Mouse (Mus musculus) left cerebral cortex, adult 8-10 months (tissue): ENCODE measurements around the gene Lekr1. TPM values are rescaled to one million over a fixed set of nuclear protein-coding genes. Genes with fewer than 3 reads are reported as not detected.
"Not testable (repeated sequence)": the region's sequence is repeated elsewhere in the genome, so short reads cannot be mapped to it uniquely, and the experiment has no call there.

Experiments used
- DNase-seq, 2 experiments: peaks; one replicate each; pipeline ENCODE4 v3.0.0; 2022; ENCODE audit warnings: low spot score in 2 of 2
- total RNA-seq, 4 experiments: library from RNA; stranded (reverse); gene quantifications; 2 replicates each; pipeline ENCODE4 v1.2.4; 2022

Gene Lekr1
- total RNA-seq, 4 experiments from 2014 or later: 6.0 to 11.4 (median 7.0) TPM

DNA sequence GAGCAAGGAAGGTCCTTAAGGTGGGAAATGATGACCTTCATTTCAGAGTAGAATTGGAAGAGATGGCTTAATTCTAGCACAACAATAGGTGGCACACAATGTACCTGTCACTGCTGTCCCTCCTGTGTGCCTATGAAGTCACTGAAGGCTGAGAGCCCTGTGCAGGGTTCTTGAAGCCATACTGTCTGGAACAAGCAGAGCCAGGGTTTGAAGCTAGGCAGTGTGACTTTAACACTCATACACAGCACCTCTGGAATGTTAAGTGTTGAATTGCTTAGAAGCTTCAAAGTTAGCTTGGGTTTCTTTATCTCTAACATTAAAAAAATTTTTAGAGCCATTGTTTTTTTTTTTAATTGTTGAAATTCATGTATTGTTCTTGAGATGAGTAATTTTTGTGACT lies 100.4 kb downstream of the Lekr1 start:
- DNase-seq: no peak

DNA sequence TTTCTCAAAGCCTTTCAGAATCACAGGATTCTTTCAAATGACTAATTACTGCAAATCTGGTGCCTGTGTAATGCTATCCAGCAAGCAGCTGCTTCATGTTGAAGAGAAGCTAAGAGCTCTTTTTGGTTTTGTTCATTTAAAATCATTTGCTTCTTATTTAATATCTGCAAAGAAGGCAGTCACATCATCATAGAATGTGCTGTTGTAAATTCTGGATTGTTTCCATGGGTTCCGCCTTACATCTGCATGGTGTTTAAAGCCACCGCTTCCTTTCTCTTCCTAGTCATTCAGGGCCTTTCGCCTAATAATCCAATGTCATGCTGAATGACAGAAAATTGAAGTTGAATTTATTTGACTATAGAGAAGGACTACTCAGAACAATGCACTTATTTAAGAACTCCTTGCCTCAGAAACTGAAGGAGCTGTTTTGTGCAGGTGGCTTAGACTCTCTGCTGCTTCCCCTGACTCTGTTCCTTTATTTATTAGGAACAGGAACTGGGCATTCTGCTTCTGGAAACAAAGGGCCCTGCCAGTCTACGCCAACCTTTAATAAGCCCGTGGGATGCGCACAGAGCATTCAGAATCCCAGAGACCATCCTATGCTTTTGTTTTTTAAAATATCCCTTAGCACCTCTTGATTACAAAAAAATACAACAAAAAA lies 101.3 kb downstream of the Lekr1 start:
- no peak for DNase-seq

DNA sequence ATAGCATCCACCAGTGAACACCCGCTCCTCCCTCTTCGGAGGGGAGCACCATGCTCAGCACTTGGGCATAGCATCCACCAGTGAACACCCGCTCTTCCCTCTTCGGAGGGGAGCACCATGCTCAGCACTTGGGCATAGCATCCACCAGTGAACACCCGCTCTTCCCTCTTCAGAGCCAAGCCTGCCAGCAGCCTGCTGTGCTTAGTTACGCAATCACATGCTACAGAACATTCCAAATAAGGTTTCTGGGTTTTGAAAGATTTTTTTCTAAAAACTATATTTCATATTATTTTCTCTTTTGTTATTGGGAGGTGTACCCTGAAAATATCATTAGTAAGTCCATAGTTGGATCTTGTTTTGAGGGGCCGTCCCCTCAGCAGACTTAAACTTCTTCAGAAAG lies 103.6 kb downstream of the Lekr1 start:
- not testable (repeated sequence) for DNase-seq

DNA sequence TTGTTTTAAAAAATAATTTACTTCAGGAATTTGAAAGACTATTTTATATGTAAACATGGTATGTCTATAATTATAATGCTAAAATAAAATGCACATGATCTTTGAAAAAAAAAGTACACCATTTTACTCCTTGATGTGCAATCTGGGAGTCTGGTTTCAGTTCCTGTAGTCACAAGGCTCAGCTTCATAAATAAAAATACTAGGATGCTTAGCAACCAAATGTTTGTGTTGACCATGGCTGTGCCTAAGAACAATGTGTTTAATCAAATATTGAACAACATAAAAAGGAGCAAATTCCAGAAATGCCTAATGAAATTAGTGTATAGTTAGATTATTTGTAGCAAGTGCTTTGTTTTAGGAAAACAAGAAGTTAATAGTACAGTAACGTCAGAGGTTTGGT lies 107.9 kb downstream of the Lekr1 start:
- no peak for DNase-seq

DNA sequence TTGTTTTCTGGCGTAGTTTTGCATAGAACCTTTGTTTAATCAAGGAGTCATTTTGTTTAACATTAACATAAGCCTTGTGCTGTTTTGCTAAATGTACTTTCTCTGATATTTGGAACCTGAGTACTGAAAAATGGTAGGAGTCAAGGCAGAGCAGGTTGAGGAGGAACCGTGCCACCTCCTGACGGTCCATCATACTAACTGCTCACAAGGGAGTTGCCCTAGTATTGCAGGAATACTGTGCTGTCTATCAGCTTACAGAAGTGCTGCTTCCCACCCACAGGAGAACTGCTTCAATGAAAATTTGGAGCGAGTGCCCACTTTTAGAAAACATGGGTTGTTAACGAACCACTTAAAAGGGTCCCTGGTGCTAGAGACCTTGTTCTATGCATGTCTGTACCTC lies 109.1 kb downstream of the Lekr1 start:
- DNase-seq: no peak

DNA sequence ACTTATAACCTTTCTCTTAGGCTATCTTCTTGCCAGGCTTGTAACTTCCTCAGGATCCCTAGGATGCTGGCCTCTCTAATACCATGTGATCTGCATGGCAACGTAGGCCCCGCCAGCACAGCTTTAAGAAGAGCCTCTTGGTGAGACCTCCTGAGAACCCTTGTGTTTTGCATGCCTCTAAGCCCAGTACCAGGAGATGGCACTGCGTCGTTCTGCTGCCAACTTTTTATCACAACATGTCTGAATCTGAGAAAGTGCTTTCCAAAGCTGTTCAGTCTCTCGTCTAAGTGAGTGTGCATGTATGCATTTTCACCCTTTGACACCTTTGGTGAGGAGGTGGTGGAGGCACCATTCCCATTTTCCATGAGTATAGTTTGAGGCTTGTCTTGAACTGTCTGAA lies 116.2 kb downstream of the Lekr1 start:
- no peak for DNase-seq

DNA sequence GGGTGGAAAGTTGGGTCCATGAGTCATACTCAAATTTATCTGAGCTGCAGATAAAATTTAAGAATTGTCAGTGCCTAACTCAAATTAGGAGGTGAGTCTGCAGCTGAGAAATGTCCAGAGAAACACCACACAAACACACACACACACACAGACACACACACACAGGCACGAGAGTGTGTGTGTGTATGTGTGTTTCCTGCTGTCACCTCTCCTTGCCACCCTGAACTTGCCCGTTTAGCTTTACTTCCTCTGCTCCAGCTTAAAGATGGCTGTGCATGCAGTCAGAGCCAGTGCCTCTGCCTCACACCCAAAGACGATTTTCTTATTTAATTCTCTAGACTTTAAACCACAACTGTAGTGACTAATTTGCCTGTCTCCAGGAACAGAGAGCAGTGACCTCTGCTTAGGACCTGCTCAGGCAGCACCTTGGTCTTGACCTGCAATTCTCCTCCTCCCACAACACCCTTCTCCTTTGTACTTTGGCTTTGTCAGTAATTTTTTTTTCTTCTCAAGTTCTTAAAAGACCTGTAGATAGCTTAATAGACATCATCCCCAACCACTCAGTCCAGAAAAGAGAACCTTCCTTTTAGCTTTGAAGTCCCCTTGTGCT lies 124.2 kb downstream of the Lekr1 start:
- no peak for DNase-seq

DNA sequence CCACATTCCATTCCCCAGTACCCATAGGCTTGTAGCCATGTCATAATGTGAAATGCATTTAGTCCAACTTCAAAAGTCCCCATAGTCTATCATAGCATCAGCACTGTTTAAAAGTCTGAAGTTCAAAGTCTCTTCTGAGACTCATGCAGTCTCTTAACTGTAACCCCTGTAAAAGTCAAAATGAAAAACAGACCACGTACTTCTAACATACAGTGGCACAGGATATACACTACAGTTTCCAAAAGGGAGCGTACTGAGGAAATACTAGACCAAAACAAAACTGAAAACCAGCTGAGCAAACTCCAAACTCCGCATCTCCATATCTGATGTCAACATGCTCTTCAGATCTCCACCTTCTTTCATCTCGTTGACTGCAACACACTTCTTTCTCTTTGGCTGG lies 127.5 kb downstream of the Lekr1 start:
- DNase-seq: no peak

DNA sequence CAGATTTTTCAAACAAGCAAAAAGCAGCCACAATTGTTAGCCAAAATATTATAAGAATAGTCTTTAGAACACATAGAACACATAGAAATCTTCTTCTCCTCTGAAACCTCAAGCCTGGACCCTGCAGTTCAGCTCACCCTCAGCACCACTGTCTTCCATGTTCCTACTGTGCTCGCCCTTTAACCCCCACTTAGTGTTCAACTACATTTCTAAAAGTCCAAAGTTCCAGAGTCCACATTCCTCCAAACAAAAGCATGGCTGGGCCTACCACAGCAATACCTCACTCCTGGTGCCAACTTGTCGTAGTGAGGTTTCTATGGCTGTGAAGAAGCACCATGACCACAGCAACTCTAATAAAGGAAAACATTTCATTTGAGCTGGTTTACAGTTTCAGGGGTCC lies 128.7 kb downstream of the Lekr1 start:
- DNase-seq: no peak

DNA sequence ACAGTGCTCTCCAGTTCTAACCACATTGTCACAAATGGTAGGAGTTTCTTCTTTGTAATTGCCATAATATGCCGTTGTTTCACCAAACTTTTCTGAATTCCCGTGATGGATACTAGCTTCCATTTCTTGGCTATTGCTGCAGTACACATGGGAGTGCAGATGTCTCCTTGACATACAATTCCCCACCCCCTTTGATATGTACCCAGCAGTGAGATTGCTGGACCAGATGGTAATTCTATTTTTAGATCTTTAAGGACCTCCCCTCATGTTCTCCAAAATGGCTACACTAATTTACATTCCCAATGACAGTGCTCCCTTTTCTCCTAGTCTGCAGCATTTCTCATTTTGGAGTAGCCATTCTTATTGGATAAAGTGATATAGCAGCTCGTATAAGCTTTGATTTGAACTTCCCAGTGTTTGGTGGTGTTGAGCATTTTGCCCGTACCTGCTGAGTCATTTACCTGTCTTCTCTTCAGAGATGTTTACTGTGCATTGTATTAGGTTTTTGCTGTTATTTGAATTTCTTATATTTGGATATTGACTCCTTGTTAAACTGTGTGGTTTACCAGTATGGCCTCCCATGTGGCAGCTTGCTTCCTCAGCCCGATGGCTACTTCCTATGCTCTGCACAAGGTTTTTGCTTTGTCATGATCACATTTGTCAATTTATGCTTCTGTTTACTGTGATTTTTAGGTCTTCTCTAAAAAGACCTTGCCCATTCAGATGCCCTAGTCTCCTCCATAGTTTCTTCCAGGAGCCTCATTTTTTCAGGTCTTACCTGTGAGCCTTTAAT lies 131.5 kb downstream of the Lekr1 start:
- no peak for DNase-seq

DNA sequence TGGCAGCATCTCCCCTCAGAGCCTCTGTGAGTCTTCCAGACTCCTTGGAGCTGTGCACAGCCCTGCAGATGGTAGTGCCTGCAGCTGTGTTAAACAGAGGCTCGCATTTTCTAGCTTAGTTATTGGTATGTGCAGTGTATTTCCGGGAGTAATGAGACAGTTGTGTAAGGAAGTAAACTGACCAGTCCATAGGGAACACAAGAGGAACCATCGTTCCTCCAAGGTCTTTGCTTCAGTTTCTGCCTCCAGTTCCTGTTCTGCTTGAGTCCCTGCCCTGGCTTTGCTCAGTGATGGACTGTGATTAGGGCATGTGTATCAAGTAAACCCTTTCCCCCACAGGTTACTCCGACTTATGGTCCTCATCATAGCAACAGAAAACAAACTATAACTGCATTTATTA lies 134.9 kb downstream of the Lekr1 start:
- no peak for DNase-seq

DNA sequence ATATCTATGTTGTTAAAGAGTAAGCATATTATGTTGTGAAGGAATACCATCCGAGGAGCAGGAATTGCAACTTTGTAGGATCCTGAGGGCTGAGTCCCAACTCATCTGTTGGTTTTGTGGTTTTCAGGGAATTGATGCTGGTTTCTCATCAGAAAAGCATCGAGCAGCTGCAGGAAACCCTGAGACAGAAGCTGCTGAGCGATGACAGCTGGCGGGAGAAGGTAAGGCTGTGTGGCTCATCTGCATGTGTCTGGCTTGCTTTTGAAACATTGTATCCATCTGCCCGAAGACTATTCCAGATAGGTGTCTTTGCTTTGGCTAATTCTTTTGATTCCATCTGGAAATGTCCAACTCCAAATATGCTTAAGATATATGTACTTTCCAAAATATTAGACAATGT lies 136.2 kb downstream of the Lekr1 start:
- no peak for DNase-seq

DNA sequence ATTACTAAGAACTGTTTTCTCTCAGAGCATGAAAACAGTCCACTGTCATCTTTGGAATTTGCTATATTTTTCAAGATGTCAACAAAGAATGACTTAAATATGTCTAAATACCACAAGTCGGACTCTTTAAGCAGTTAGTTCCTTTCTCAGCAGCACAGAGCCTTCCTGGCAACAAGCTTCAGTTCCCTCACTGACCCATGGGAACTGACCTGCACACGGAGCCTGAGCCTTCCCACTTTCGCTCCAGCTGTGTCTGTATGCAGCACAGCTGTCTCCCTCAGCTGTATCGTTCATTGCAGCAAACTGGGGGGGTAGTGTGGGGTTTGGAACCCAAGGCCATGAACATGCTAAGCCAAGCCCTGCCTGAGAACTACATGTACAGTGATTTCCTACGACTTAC lies 136.8 kb downstream of the Lekr1 start:
- no peak for DNase-seq

DNA sequence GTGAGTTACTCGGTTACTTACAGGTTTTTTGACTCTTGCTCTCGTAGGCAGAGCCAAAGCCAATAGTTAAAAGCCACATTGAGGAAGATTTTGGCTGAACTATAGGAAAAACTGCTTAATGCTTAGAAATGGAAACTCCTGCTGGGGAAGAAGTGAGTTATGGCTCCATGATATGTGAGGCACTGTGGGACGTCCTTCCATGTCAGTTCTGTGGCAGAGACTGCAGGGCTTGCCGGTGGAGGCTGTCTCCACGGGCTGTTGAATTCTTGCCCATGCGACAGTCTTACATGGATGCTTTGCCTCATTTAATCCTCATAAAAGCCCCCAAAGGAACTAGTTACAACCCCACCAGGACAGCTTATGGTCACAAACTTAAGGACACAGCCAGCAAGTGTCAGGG lies 148.9 kb downstream of the Lekr1 start:
- no peak for DNase-seq

DNA sequence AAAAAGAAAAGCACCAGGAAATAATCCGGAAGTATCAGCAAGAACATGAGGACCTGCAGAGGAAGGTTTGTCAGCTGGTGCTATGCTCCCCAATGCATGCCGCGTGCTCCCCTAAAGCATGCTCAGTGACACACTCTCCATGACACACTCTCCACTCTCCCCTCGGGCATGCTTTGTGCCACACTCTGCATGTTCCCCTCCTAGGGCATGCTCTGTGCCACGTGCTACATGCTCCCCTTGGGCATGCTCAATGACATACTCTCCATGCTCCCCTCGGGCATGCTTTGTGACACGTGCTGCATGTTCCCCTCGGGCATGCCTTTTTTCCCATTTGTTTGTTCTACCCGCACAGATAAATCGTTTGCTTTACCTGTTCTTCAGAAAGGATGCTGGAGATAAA lies 150.0 kb downstream of the Lekr1 start:
- no peak for DNase-seq

DNA sequence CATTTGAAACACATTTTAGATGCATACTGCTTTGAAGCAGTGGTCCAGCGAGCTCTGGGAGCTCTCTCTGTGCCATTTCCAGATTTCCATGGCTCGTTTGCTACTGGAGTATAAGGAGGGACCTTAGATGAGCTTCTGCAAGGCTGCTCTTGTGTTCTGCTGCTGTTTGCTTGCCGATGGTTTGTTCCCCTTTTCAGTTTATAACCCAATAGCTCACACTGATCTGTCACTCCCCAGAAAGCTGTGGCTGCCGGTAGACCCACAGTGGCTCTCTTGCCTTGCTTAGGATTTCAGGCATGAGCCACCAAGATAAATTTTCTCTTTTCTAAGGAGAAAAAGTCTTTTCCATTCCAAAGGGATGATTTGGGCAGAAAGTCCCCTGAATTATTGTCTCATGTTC lies 152.6 kb downstream of the Lekr1 start:
- no peak for DNase-seq

DNA sequence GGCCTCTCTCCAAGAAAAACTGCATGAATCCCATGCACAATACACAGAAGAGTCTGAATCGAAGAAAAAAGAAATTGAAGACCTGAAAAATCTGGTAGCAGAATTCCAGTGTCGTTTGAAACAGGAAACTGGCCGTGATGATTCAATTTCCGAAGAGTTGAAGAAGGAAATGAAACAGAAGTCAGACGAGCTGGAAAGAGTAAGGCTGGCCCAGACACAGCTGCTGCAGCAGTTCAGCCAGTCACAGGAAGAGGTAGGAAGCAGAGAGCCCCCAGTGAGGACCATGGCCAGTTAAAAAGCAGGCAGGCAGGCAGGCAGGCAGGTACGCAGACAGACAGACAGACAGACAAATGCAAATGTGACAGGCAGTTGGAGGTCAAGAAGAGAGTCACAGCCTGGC lies 153.8 kb downstream of the Lekr1 start:
- DNase-seq: no peak

DNA sequence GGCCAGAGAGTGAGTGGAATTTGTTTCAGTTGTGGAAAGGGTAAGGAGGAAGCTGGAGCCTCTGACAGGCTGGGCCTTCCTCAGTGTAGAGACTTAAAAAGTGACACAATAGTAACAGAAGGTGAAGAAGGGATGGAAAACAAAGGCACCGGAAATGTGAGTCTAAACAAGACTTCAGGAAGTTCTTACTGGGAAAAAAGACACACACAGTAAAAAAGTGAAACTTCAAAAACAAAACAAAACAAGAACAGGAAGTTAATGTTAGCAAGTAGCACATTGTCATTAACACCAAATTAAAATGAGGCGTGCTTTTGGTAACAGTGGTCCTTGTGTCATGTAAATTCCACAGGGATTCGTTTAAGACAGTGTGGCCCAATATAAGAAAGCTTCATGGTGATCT lies 158.9 kb downstream of the Lekr1 start:
- no peak for DNase-seq

DNA sequence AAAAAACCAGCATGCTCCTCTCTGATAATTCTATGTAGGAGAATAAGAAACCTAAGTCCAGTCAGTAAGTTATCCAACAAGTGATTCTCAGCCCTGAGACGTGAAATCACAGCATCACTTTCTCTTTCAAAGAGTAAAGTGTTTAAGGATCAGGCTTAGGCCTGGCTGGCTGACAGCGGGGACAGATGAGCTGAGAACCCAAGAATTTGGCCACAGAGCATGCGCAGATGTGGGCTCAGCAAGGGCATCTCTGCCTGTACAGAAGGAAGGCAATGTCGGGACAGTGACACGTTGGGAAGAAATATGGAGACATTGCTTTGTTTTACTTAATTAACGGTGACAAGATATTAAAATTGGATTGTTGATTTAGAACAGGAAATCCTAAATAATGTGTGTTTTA lies 160.7 kb downstream of the Lekr1 start:
- DNase-seq: no peak

DNA sequence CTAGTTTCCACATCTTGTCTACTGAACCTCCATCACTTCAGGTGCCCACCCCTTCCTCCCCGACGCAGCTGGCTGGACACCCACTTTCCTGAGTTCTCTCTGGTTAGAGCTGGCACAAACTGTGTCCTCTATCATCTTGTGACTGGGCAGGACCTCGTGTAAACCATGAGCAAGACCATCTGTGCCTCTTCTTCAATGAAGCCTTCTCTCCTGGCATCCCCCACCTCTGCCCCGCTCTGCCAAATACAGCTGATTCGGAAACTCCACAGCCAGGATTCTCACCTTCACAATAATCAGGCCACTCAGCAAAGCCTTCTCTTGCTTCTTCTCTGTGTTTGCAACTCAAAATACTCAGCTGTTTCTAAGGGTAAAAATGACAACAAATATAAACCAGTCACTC lies 161.4 kb downstream of the Lekr1 start:
- no peak for DNase-seq

DNA sequence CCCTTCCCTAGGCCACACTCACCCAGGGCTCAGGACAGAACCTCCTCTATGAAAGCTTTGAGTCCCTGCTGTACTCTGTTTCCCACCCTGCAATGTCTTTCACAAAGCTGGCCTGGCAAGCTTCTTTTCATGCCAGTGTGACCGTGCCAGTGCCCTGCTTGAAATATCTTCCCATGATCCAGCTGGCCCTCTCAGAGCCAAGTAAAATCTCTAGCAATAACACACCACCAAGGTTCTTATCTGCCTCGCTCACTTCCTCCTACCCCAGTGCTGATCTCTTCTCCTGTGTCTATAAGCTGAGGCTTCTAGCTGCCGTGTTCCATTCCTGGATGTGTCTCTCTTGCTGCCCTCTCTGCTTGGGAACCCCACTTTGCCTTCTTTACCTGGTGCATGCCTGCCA lies 162.0 kb downstream of the Lekr1 start:
- no peak for DNase-seq

DNA sequence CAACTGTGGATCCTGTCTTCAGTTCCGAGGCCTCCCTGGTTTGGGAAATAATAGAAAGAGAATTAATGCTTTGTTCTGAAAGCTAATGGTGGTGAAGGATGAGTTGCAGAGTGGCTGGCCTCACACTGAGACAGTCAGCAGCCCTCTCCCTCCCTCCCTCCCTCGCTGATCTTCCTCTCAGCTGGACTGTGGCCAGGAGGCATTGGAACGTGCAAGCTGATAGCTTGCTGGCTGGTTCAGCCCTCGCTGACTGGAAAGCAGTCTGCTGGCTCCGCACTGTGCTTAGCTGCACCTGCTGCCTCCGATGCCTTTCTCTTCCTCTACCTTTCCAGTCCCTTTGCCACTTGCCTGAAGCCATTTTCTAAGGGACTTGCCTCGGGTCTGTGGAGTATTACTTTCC lies 163.2 kb downstream of the Lekr1 start:
- no peak for DNase-seq

DNA sequence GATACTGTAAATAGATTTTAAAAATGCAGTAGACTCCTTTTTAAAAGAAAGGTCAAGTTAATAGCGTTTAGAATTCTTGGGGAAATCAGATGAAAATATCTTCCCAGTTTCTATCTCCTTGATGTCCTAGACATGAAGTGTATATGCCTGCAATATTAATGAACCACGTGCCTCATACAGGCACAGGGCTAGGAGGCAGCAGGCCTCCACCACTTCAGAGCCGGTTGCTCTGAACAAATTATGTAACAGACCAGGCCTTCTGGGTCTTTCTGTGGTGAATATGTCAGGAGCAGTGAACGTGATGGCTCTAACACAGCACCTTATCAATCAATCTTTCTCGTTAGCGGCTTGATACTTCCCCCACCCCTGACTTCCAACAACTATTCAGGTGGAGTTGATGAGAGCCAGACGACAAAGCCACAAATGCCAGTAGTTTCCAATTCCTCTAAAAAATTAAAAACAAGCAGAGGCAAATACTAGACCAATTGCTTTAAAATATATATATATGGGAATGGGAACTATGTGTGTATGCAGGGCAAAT lies 164.0 kb downstream of the Lekr1 start:
- DNase-seq: no peak
